Mouse (Mus musculus) limb, embryonic 11.5 days (tissue): ENCODE measurements around the gene Poc1b. TPM values are rescaled to one million over a fixed set of nuclear protein-coding genes. Genes with fewer than 3 reads are reported as not detected.

Experiments used
- ATAC-seq: fragments of 200-750 bp; cut with Nextera tagmentation; 2 replicates; pipeline ENCODE4 v1.8.0; 2017; ENCODE audit warnings: low read depth; ENCODE audit not compliant: insufficient number of reproducible peaks, low FRiP score, low TSS enrichment
- DNase-seq: peaks from one replicate; pipeline ENCODE4 v3.0.0-alpha.2; 2015; ENCODE audit warnings: low spot score
- H3K27ac ChIP-seq: fragments of 300-500 bp; sonication (generic); replicated peaks from 2 replicates; pipeline ENCODE4 v1.5.1; 2014; ENCODE audit warnings: low read depth, mild to moderate bottlenecking, low read length
- H3K27me3 ChIP-seq: fragments of 300-500 bp; sonication (generic); 2 replicates; pipeline ENCODE4 v1.6.1; 2014; ENCODE audit warnings: mild to moderate bottlenecking, low read length, mixed read lengths; ENCODE audit not compliant: control insufficient read depth, insufficient read depth
- H3K36me3 ChIP-seq: fragments of 300-500 bp; sonication (generic); 2 replicates; pipeline ENCODE4 v1.6.1; 2014; ENCODE audit warnings: mild to moderate bottlenecking, low read length, moderate library complexity, mixed read lengths; ENCODE audit not compliant: control insufficient read depth, insufficient read depth
- H3K4me1 ChIP-seq: fragments of 300-500 bp; sonication (generic); 2 replicates; pipeline ENCODE4 v1.6.1; 2014; ENCODE audit warnings: low read length, mixed read lengths; ENCODE audit not compliant: control insufficient read depth, insufficient read depth
- H3K4me2 ChIP-seq: fragments of 300-500 bp; sonication (generic); 2 replicates; pipeline ENCODE4 v1.6.1; 2014; ENCODE audit warnings: low read depth, mild to moderate bottlenecking, moderate library complexity; ENCODE audit not compliant: severe bottlenecking
- H3K4me3 ChIP-seq: fragments of 300-500 bp; sonication (generic); 2 replicates; pipeline ENCODE4 v1.5.1; 2014; ENCODE audit warnings: low read depth, low read length
- H3K9ac ChIP-seq: fragments of 300-500 bp; sonication (generic); 2 replicates; pipeline ENCODE4 v1.6.1; 2014; ENCODE audit warnings: mild to moderate bottlenecking, low read length
- H3K9me3 ChIP-seq: fragments of 300-500 bp; sonication (generic); 2 replicates; pipeline ENCODE4 v1.6.1; 2016; ENCODE audit warnings: low read length; ENCODE audit not compliant: control insufficient read depth
- WGBS: fragments of 180-500 bp; shearing (Covaris S2); extraction: QIAGEN DNeasy Blood & Tissue Kit; methylation state at CpG from one replicate; pipeline ENCODE4 v1.1.7; 2014; 5-methylcytosine and 5-hydroxymethylcytosine counted together
- polyA plus RNA-seq: library from polyadenylated mRNA; unstranded; fragments of >200 nt; fragmentation: Nextera tagmentation; extraction: Ambion mirVana; gene quantifications from 2 replicates; pipeline ENCODE4 v1.2.1, GENCODE M21; 2014

Gene Poc1b
- polyA plus RNA-seq, 1 experiment from 2014 or later = 48.4 TPM

GRCm38 (mm10) chr10:99234336-99234735, 127.5 kb downstream of the Poc1b start:
- WGBS = 92% methylated on average over 8 of the region's 8 CpGs
- no peaks in the 10 kb centered on the region for H3K36me3 ChIP-seq
- H3K4me3 ChIP-seq = no peak overlapping the region

DNA sequence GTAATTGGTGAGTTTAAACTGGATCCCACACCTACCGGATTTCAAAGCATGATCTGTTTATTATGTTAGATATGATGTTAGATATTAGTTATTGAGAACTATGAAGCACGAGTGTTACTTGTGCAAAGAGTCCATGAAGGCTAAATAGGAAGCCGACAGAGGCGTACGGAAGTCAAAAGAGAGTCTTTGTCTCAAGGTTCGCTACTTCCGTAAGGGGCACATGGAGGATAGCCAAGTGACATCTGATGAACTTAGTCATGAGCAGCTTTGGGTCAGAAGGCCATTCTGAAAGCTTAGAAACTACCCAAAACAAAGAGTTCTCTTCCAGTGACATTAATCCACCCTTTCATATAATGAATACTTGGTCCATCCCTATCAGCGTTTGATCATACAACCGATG, 128.2 kb downstream of the Poc1b start:
- ATAC-seq (no peak), DNase-seq (no peak)
- H3K27me3 ChIP-seq = no peaks in the 10 kb centered on the region
- WGBS = 96% methylated on average over 9 of the region's 9 CpGs
- H3K4me2 ChIP-seq = no peak overlapping the region
- H3K27ac ChIP-seq = no peak overlapping the region
- H3K4me3 ChIP-seq = no peak overlapping the region
- no peak overlapping the region for H3K9ac ChIP-seq
- H3K4me1 ChIP-seq = peaks cover 3% of the 10 kb centered on the region; the same call in 1 of the 2 replicates
- H3K36me3 ChIP-seq = no peaks in the 10 kb centered on the region
- H3K9me3 ChIP-seq = no peaks in the 10 kb centered on the region

More at GRCm38 (mm10) chr10:99234336-99234735, 127.5 kb downstream of the Poc1b start:
- no peaks in the 10 kb centered on the region for H3K27me3 ChIP-seq
- no peaks in the 10 kb centered on the region for H3K9me3 ChIP-seq
- H3K9ac ChIP-seq = no peak overlapping the region
- no peak overlapping the region for H3K4me2 ChIP-seq
- no peak overlapping the region for H3K27ac ChIP-seq
- ATAC-seq (no peak), DNase-seq (no peak)
- H3K4me1 ChIP-seq = peaks cover 4% of the 10 kb centered on the region

DNA sequence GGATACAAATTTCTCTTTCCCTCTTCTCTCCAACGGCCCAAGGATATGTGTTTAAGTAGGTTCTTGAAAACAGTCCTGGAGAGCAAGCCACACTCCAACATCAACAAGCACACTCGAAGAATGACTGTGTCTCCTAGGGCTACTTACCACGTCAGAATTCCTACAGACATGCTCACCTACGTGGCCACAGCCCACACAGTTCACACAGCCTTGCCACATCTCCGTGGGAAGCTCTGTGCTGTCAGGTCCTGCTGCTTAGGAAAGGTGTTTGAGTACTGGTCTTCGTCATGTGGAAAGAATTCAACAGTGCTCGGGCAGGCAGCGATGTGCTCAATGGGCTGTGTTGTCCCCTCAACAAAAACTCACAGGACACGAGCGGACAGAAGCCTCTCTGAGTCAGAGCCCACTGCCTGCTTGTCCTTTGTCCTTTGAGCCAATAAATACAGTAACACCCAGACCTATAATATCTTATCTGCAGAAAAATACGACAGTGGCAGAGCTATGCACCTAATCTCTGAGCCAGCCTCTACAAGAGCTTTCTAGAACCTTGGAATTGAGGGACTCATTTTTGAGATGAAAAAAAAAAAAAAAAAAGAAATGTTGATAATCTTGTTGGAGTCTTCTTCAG, 130.5 kb downstream of the Poc1b start:
- no peak for ATAC-seq
- no peaks in the 10 kb centered on the region for H3K36me3 ChIP-seq
- H3K9ac ChIP-seq = no peak overlapping the region
- H3K9me3 ChIP-seq = no peaks in the 10 kb centered on the region
- 81% methylated on average over 11 of the region's 11 CpGs for WGBS
- no peaks in the 10 kb centered on the region for H3K27me3 ChIP-seq
- H3K27ac ChIP-seq = no peak overlapping the region
- H3K4me3 ChIP-seq = no peak overlapping the region
- peaks cover 3% of the 10 kb centered on the region; the same call in 1 of the 2 replicates for H3K4me1 ChIP-seq
- H3K4me2 ChIP-seq = no peak overlapping the region
- DNase-seq = no peak

DNA sequence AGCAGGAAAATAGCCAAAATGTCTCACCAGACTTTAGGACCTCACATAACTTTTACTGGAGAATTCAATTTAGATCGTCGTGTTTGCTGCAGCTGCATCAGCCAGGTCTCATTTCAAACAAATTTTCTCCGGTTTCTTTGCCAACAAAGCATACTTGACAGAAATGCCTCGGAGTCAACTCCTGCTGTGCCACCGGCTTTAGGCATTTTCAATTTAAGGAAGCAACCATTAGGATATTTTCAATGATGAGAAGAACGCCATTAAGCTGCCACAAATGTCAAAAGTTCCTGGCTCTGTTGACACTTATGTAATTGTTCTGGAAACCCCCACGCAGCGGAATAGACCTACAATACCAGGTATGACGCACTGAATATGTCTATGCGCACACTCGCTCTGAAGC, 131.7 kb downstream of the Poc1b start:
- DNase-seq (no peak), ATAC-seq (no peak)
- no peak overlapping the region for H3K27ac ChIP-seq
- H3K9me3 ChIP-seq = no peaks in the 10 kb centered on the region
- H3K4me2 ChIP-seq = no peak overlapping the region
- H3K27me3 ChIP-seq = no peaks in the 10 kb centered on the region
- 76% methylated on average over 11 of the region's 11 CpGs for WGBS
- H3K4me3 ChIP-seq = no peak overlapping the region
- no peak overlapping the region for H3K9ac ChIP-seq
- H3K36me3 ChIP-seq = no peaks in the 10 kb centered on the region
- H3K4me1 ChIP-seq = peaks cover 6% of the 10 kb centered on the region; the same call in 1 of the 2 replicates

GRCm38 (mm10) chr10:99241284-99241828, 134.5 kb downstream of the Poc1b start:
- no peak overlapping the region for H3K27ac ChIP-seq
- ATAC-seq = no peak; the same call in 1 of the 2 replicates

DNA sequence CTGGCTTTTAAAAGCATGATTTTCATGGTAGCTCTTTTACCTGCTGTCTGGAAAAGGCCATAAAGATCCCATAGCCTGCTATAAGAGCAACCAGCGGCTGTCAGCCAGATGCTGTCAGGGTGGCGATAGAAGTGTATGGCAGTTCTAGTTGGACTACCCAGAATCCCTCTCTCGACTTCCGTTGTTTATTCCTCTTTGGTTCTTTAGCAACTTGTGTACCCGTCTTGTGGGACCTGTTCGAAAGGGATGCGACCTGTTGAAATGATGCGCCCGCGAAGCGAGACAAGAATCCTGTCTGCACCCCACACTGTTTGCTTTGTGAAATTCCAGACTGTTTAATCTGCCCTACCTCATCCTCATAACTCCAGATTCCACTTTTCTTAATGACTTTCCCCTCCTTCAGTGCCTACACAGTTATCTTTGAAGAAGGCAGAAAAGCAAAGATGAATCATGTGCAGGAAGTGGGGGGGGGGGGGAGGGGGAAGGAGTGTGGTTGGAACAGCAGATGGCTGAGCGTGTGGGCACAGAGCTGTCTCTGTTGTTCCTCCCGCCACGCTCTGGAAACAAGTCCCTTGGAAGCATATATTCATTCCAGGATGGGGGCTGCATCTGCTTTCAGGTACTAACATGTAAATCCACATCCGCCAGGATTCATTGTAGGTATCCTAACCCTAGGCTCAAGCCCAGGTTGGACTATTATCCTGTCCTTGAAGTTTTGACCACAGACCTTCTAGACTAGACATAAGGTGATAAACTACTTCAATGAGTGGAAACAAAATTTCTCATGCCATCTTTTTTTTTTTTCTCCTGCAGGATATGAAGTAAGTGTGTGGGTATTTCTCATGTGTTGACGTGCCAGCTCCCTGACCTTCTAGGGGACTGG, 135.2 kb downstream of the Poc1b start:
- no peak; the same call in 1 of the 2 replicates for ATAC-seq

More at GRCm38 (mm10) chr10:99241284-99241828, 134.5 kb downstream of the Poc1b start:
- Histone ChIP-seq H3K36me3 (no peaks in the 10 kb centered on the region), H3K27me3 (no peaks in the 10 kb centered on the region), H3K4me3 (no peak overlapping the region), H3K9me3 (no peaks in the 10 kb centered on the region), H3K9ac (no peak overlapping the region), H3K4me1 (peaks cover 9% of the 10 kb centered on the region), H3K4me2 (no peak overlapping the region)
- WGBS = 72% methylated on average over 7 of the region's 7 CpGs
- no peak for DNase-seq

DNA sequence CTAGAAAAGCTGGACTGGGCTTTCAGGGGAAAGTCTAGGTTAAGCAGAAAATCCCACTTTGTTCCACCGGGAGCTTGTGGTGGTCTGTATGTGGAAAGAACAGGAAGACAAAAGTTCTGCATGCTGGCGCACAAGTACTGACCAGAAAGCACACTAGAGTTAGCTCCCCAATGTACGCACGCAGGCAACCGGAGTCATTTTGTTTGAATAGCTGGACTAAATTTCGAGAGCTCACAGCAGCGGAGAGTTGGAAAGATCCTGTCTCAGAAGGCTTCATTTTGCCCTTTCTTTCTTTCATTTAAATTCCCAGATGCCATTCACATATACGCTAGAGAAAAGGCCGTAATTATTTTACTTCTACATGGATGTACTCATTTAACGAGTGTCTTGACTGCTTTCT, 135.9 kb downstream of the Poc1b start:
- 78% methylated on average over 10 of the region's 10 CpGs for WGBS
- H3K4me3 ChIP-seq = no peak overlapping the region
- no peaks in the 10 kb centered on the region for H3K27me3 ChIP-seq
- ATAC-seq (no peak), DNase-seq (no peak)
- no peak overlapping the region for H3K9ac ChIP-seq
- H3K27ac ChIP-seq = no peak overlapping the region; the same call in 1 of the 2 replicates
- no peaks in the 10 kb centered on the region for H3K36me3 ChIP-seq
- H3K4me1 ChIP-seq = peaks cover 9% of the 10 kb centered on the region
- no peak overlapping the region for H3K4me2 ChIP-seq
- no peaks in the 10 kb centered on the region for H3K9me3 ChIP-seq

More for the DNA sequence above, 135.2 kb downstream of the Poc1b start:
- 65% methylated on average over 16 of the region's 16 CpGs for WGBS
- H3K27me3 ChIP-seq = no peaks in the 10 kb centered on the region
- H3K9me3 ChIP-seq = no peaks in the 10 kb centered on the region
- peak; percentile 51 for DNase-seq
- H3K9ac ChIP-seq = no peak overlapping the region
- no peak overlapping the region for H3K4me3 ChIP-seq
- H3K4me2 ChIP-seq = no peak overlapping the region
- H3K36me3 ChIP-seq = no peaks in the 10 kb centered on the region
- no peak overlapping the region; the same call in 1 of the 2 replicates for H3K27ac ChIP-seq
- peaks cover 9% of the 10 kb centered on the region for H3K4me1 ChIP-seq

- Histone ChIP-seq H3K27me3 (no peaks in the 10 kb centered on the region), H3K9me3 (no peaks in the 10 kb centered on the region), H3K9ac (no peak overlapping the region), H3K4me2 (no peak overlapping the region), H3K4me1 (peaks cover 6% of the 10 kb centered on the region), H3K4me3 (no peak overlapping the region), H3K36me3 (no peaks in the 10 kb centered on the region), H3K27ac (no peak overlapping the region)
- ATAC-seq (no peak), DNase-seq (no peak)
- WGBS = 48% methylated on average over 5 of the region's 5 CpGs
These were observed 137.2 kb downstream of the Poc1b start for GRCm38 (mm10) chr10:99243907-99244489.
